Mouse (Mus musculus) heart, embryonic 14.5 days (tissue): ENCODE measurements around the gene Cntn3. TPM values are rescaled to one million over a fixed set of nuclear protein-coding genes. Genes with fewer than 3 reads are reported as not detected.

Source experiments
- ATAC-seq: fragments of 200-750 bp; cut with Nextera tagmentation; 2 replicates; pipeline ENCODE4 v1.8.0; 2017; ENCODE audit warnings: low read depth, moderate TSS enrichment; ENCODE audit not compliant: insufficient number of reproducible peaks, insufficient read depth, low FRiP score
- H3K27ac ChIP-seq, 2 experiments: fragments of 200-500 bp in 1 of 2; fragments of 300-500 bp in 1 of 2; sonication (generic) in 1 of 2; replicated peaks in 1 of 2; 2 replicates each; pipeline ENCODE4 v1.5.1; 2012 to 2014; ENCODE audit warnings: low read depth in 2 of 2, low read length in 2 of 2, control low read depth in 1 of 2, mild to moderate bottlenecking in 1 of 2, mixed read lengths in 1 of 2; ENCODE audit not compliant: control insufficient read depth in 1 of 2, insufficient read depth in 1 of 2
- H3K27me3 ChIP-seq: fragments of 300-500 bp; sonication (generic); 2 replicates; pipeline ENCODE4 v1.6.1; 2014; ENCODE audit warnings: mild to moderate bottlenecking, low read length, control low read depth; ENCODE audit not compliant: control insufficient read depth, insufficient read depth
- H3K36me3 ChIP-seq: fragments of 300-500 bp; sonication (generic); 2 replicates; pipeline ENCODE4 v1.6.1; 2014; ENCODE audit warnings: mild to moderate bottlenecking, control low read depth, low read length, mixed read lengths; ENCODE audit not compliant: control insufficient read depth, insufficient read depth
- H3K4me1 ChIP-seq, 2 experiments: fragments of 200-500 bp in 1 of 2; fragments of 300-500 bp in 1 of 2; sonication (generic) in 1 of 2; 2 replicates each; pipeline ENCODE4 v1.6.1; 2012 to 2014; ENCODE audit warnings: low read length in 2 of 2, control low read depth in 1 of 2, mixed read lengths in 1 of 2; ENCODE audit not compliant: control insufficient read depth in 2 of 2, insufficient read depth in 2 of 2
- H3K4me2 ChIP-seq: fragments of 300-500 bp; sonication (generic); 2 replicates; pipeline ENCODE4 v1.6.1; 2014; ENCODE audit warnings: mild to moderate bottlenecking, low read length
- H3K4me3 ChIP-seq, 2 experiments: fragments of 200-500 bp in 1 of 2; fragments of 300-500 bp in 1 of 2; sonication (generic) in 1 of 2; 2 replicates each; pipeline ENCODE4 v1.5.1; 2012 to 2014; ENCODE audit warnings: low read length in 2 of 2, mild to moderate bottlenecking in 2 of 2, control low read depth in 1 of 2, low read depth in 1 of 2, moderate library complexity in 1 of 2; ENCODE audit not compliant: control insufficient read depth in 1 of 2, insufficient read depth in 1 of 2
- H3K9ac ChIP-seq: fragments of 300-500 bp; sonication (generic); 2 replicates; pipeline ENCODE4 v1.6.1; 2014; ENCODE audit warnings: mild to moderate bottlenecking, low read length
- H3K9me3 ChIP-seq: fragments of 300-500 bp; sonication (generic); 2 replicates; pipeline ENCODE4 v1.6.1; 2016; ENCODE audit warnings: low read length, control low read depth; ENCODE audit not compliant: control insufficient read depth
- WGBS: fragments of 180-500 bp; shearing (Covaris S2); extraction: QIAGEN DNeasy Blood & Tissue Kit; methylation state at CpG from one replicate; pipeline ENCODE4 v1.1.7; 2014; 5-methylcytosine and 5-hydroxymethylcytosine counted together
- polyA plus RNA-seq: library from polyadenylated mRNA; unstranded; fragments of >200 nt; fragmentation: Nextera tagmentation; extraction: Ambion mirVana; gene quantifications from 2 replicates; pipeline ENCODE4 v1.2.1, GENCODE M21; 2014

Cntn3 gene
- polyA plus RNA-seq, 1 experiment from 2014 or later: 0.38 TPM

GRCm38 (mm10) chr6:102161186-102161585 is 411.7 kb downstream of the Cntn3 start:
- Histone ChIP-seq H3K27me3 (no peaks in the 10 kb centered on the region), H3K9ac (no peak overlapping the region), H3K4me1 (no peaks in the 10 kb centered on the region), H3K36me3 (no peaks in the 10 kb centered on the region), H3K27ac (no peak overlapping the region), H3K4me2 (no peak overlapping the region), H3K4me3 (no peak overlapping the region), H3K9me3 (no peaks in the 10 kb centered on the region)
- no peak for ATAC-seq
- 89% methylated on average over 3 of the region's 3 CpGs for WGBS

GRCm38 (mm10) chr6:102121676-102122075 is 451.2 kb downstream of the Cntn3 start:
- H3K36me3 ChIP-seq: no peaks in the 10 kb centered on the region
- H3K27me3 ChIP-seq: no peaks in the 10 kb centered on the region
- ATAC-seq: no peak
- no peak overlapping the region for H3K27ac ChIP-seq
- H3K9me3 ChIP-seq: no peaks in the 10 kb centered on the region
- no peak overlapping the region for H3K4me2 ChIP-seq
- H3K4me1 ChIP-seq: peaks cover 0 to 7% of the 10 kb centered on the region in 2 experiments; a peak in 2 of 4 replicates
- no peak overlapping the region for H3K4me3 ChIP-seq
- 88% methylated on average over 4 of the region's 4 CpGs for WGBS
- no peak overlapping the region for H3K9ac ChIP-seq

DNA sequence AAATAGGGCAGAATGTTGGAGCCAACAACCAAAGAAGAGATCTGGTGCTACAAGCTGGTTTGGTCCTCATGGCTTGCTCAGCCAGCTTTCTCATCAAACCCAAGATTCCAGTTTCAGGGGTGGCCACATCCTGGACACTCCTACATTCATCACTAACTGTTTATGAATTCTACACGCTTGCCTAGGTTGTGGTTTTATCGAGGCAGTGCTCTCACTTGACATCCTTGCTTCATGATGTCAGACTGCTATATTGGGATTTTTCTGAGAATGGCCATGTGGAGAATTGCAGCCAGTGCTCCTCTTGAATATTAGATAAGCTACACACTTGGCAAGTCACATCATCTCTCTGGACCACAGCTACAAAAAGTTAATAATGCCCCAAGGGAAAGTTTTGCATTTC is 452.9 kb downstream of the Cntn3 start:
- peak overlapping the region; percentile 79 to 86 for H3K27ac ChIP-seq
- no peak overlapping the region for H3K4me3 ChIP-seq
- no peaks in the 10 kb centered on the region for H3K9me3 ChIP-seq
- 20% methylated on average over 2 of the region's 2 CpGs for WGBS
- peaks cover 0 to 7% of the 10 kb centered on the region in 2 experiments; a peak in 2 of 4 replicates for H3K4me1 ChIP-seq
- no peaks in the 10 kb centered on the region for H3K36me3 ChIP-seq
- H3K4me2 ChIP-seq: no peak overlapping the region
- no peaks in the 10 kb centered on the region for H3K27me3 ChIP-seq
- no peak overlapping the region for H3K9ac ChIP-seq
- ATAC-seq: peak; percentile 81

- H3K4me2 ChIP-seq: no peak overlapping the region
- 75% methylated on average over 2 of the region's 2 CpGs for WGBS
- H3K27ac ChIP-seq: no peak overlapping the region
- ATAC-seq: no peak
- no peaks in the 10 kb centered on the region for H3K36me3 ChIP-seq
- no peaks in the 10 kb centered on the region for H3K9me3 ChIP-seq
- no peak overlapping the region for H3K9ac ChIP-seq
- no peak overlapping the region for H3K4me3 ChIP-seq
- H3K27me3 ChIP-seq: no peaks in the 10 kb centered on the region
- no peaks in the 10 kb centered on the region; a peak in 1 of 4 replicates for H3K4me1 ChIP-seq
These were observed 459.3 kb downstream of the Cntn3 start for GRCm38 (mm10) chr6:102113629-102114028.
